Mouse (Mus musculus) cortical plate, adult 2 months (tissue): Measurements from ENCODE around the gene Il4ra.

Experiments
- CTCF ChIP-seq: fragments of 200-500 bp; IDR thresholded peaks from 2 replicates; pipeline ENCODE4 v1.5.1; 2011; ENCODE audit warnings: mild to moderate bottlenecking, control low read depth, low read length; ENCODE audit not compliant: insufficient read depth; ENCODE audit errors: extremely low read depth
- POLR2A ChIP-seq: fragments of 200-500 bp; IDR thresholded peaks from 2 replicates; pipeline ENCODE4 v1.6.1; 2011; ENCODE audit warnings: mild to moderate bottlenecking, low read length, control low read depth; ENCODE audit not compliant: insufficient read depth; ENCODE audit errors: extremely low read depth

DNA sequence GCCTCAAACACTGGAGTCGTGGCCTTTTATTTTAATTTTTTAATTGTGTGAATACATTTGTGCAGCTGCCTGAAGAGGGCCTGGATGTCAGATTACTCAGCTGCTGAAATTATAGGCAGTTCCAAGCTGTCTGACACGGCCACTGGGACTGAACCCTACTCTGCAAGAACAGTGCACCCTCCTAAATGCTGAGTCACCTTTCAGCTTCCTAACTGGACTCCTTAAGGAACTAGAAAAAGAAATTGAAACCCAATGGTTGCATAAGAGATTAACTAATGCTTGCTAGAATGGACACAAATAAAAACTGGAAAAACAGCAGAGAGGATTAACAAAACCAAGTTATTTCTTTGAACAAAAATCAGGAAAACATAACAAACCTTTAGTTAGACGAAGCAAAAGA lies 44.5 kb downstream of the Il4ra start:
- TF ChIP-seq CTCF (no peak), POLR2A (no peak)
